Mouse (Mus musculus) layer of hippocampus, adult 18-20 months (tissue): ENCODE measurements around the gene Rpl26. TPM values are rescaled to one million over a fixed set of nuclear protein-coding genes. Genes with fewer than 3 reads are reported as not detected.

ENCODE experiments used
- DNase-seq, 2 experiments: peaks; one replicate each; pipeline ENCODE4 v3.0.0; 2022; ENCODE audit warnings: low spot score in 2 of 2
- total RNA-seq, 2 experiments: library from RNA; stranded (reverse); gene quantifications; 2 replicates each; pipeline ENCODE4 v1.2.3; 2021

Rpl26 gene
- total RNA-seq, 2 experiments from 2014 or later = 802 to 835 TPM

GRCm38 (mm10) chr11:68888653-68889052 is 12.7 kb upstream of the Rpl26 start:
- no peak for DNase-seq

GRCm38 (mm10) chr11:68890625-68891024 is 10.8 kb upstream of the Rpl26 start:
- no peak for DNase-seq

- DNase-seq = no peak
Observed at GRCm38 (mm10) chr11:68891823-68892222, 9.6 kb upstream of the Rpl26 start.

- DNase-seq = no peak
Observed at GRCm38 (mm10) chr11:68892233-68892832, 9.1 kb upstream of the Rpl26 start.

- DNase-seq = no peak
Observed at GRCm38 (mm10) chr11:68893911-68894464, 7.4 kb upstream of the Rpl26 start.

- no peak for DNase-seq
Observed at GRCm38 (mm10) chr11:68896247-68896646, 5.1 kb upstream of the Rpl26 start.

- peak in 1 of 2 experiments; percentile 44 for DNase-seq
Observed at GRCm38 (mm10) chr11:68897120-68897519, 4.3 kb upstream of the Rpl26 start.

GRCm38 (mm10) chr11:68897838-68898237 is 3.5 kb upstream of the Rpl26 start:
- DNase-seq = no peak

GRCm38 (mm10) chr11:68898790-68899189 is 2.6 kb upstream of the Rpl26 start:
- DNase-seq = no peak

- no peak for DNase-seq
Observed at GRCm38 (mm10) chr11:68899815-68900214, 1.6 kb upstream of the Rpl26 start.

- DNase-seq = no peak
Observed at GRCm38 (mm10) chr11:68900519-68901350, 648 bp upstream of the Rpl26 start.

GRCm38 (mm10) chr11:68902047-68902364 is 623 bp downstream of the Rpl26 start:
- DNase-seq = no peak

- no peak for DNase-seq
Observed at GRCm38 (mm10) chr11:68902367-68902766, 984 bp downstream of the Rpl26 start.

GRCm38 (mm10) chr11:68902823-68903222 is 1.4 kb downstream of the Rpl26 start:
- DNase-seq = no peak

GRCm38 (mm10) chr11:68903775-68904174 is 2.4 kb downstream of the Rpl26 start:
- DNase-seq = no peak

GRCm38 (mm10) chr11:68904375-68905137 is 3.2 kb downstream of the Rpl26 start:
- DNase-seq = peak; percentile 37 to 88

GRCm38 (mm10) chr11:68905138-68905531 is 3.8 kb downstream of the Rpl26 start:
- DNase-seq = no peak

GRCm38 (mm10) chr11:68905665-68906460 is 4.5 kb downstream of the Rpl26 start:
- DNase-seq = no peak

- DNase-seq = no peak
Observed at GRCm38 (mm10) chr11:68906461-68906790, 5.0 kb downstream of the Rpl26 start.

GRCm38 (mm10) chr11:68907251-68907650 is 5.9 kb downstream of the Rpl26 start:
- DNase-seq = no peak

GRCm38 (mm10) chr11:68908846-68909503 is 7.6 kb downstream of the Rpl26 start:
- DNase-seq = no peak
